Mouse (Mus musculus) thymus, postnatal 0 days (tissue): ENCODE data around the gene Pigr. TPM values are rescaled to one million over a fixed set of nuclear protein-coding genes. Genes with fewer than 3 reads are reported as not detected.
A peak's percentile ranks its signal among the peaks of the same experiment; 100 is the strongest.

Experiments used
- DNase-seq: peaks from one replicate; pipeline ENCODE4 v3.0.0-alpha.2; 2015; ENCODE audit warnings: low spot score
- polyA plus RNA-seq: library from polyadenylated mRNA; unstranded; fragments of >200 nt; fragmentation: Nextera tagmentation; extraction: Ambion mirVana; gene quantifications from 2 replicates; pipeline ENCODE4 v1.2.1, GENCODE M21; 2015

The Pigr gene
- polyA plus RNA-seq, 1 experiment from 2014 or later = 0.31 TPM

DNA sequence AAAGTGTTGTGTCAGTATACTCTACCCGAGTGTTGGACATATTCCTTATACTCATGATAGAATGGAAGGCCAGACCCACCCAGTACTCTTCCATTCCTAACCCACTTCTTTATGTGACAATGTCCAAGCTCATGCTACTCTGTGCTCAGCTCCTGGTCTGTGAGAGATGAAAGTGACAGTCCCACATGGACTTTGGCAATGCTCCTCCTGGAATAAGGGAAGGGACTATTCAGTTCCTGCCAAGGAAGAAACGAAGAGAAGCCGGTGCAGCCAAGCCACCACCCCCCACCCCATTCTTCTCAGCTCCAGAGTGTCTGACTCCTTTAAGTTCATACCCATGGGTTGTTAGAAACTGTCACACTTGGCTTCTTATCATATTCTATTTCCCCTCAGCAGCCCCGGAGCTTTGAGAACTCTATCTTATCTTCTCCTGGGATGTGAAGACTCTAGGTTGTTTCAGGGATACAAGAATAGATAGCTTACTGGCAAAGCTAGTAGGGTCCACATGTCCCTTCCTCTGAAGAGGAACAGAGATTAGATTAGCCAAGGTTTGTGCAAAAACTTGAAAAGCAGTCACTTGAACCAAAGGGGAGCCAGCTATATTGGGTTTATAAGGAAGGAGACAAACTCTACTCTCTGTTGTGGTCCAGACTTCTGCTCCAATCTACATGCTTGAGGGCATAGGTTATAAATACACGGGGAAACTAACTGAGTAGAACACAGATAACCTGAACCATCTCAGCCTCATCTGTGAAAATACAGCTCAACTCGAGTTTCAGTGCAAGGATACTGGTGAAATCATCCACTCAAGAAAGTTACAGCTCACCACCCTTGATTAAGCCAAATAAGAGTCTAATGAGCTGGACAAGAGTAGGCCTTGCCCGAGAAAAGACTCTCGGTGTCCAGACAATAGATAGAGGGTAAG lies 3.7 kb downstream of the Pigr start:
- DNase-seq = no peak

DNA sequence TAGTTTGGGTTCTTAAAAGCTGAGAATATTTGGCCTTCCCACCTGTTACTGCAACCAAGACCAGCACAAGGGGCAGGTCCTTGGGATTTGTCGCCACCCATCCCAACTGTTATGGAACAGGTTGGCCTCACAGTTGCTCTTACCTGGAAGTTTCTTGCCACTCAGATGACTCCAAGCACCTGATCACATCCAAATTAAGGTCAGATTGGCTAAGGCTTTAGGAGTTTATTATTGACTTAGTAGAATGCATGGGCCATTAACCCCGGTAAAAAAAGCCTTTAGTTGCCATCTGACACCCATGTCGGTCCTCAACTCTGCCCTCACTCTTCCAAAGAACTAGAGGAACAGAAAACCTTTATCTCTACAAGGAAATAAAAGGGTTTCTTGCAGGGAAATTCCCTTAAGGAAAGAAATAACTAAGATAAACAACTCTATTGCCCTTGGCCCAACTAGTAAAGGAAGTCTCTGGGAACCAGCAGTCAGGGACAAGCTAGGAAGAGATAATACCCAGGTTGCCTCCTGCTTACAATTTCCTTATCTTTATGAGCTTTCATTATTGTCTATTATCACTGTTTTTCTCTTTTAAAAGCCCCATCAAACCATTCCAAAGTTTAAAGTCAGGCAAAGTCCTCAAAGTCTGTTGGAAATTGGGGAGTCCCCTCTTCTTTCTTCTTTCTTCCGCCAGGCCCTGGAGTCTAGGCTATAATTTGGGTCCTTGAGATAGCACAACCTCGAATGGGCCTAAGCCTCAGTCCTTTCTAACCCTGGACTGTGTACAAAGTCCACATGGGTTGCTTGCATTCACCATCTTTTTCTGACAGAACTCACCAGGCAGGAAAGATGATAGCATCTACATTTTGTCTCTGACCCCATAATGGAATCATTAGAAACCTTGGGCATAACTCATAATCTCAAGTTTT lies 6.0 kb downstream of the Pigr start:
- DNase-seq = no peak

DNA sequence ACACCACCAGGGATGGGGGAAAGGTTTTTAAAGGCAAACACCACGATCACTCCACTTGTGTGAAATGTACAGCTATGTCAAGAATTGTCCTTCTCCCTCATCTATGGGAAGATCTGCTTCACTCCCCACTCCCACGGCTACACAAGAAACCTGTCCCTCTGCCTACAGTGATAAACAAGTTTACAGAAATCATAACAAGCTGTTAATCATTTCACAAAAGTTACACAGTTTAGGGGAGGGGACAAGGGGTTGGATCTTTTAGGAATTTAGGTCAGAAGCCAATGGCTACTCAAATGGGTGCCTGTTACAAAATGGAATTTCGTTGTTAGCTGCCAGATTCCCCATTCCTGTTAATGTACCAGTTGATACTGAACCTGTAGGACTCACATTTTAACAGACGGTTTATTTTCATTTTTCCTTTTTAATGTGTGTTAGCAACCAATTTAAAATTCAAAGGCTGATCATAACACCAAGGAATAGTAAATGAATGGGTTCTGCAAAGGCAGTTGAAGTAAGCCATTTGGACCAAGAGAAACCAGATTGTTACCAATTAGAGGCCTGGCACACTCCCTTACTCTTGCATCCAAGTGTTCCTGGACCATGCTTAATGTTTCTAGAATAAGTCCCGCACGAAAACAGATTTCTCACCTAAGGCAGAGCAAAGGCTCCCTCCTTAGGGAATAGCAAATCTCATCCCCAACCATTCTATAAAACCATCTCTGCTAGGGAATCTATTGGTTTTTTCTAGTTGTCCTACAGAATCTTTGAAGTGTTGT lies 8.9 kb downstream of the Pigr start:
- no peak for DNase-seq

DNA sequence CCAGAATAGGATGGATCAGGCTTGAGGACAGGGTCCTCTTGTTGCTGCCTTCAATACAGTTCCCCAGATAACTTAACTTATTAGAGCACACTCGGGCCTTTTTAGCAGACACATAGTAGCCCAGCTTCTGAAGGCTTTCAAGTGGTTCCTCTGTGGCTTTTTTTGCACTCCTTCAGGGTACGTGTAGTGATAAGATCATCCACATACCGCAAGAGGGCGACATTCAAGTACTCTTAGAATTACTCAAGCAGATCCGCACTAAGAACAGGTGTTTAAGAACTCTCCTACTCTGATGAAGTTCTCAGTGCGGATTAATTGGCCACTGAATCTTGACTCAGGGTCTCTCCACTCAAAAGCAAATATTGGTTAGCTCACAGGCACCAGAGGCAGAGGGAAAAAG lies 11.8 kb downstream of the Pigr start:
- DNase-seq = peak; percentile 83

DNA sequence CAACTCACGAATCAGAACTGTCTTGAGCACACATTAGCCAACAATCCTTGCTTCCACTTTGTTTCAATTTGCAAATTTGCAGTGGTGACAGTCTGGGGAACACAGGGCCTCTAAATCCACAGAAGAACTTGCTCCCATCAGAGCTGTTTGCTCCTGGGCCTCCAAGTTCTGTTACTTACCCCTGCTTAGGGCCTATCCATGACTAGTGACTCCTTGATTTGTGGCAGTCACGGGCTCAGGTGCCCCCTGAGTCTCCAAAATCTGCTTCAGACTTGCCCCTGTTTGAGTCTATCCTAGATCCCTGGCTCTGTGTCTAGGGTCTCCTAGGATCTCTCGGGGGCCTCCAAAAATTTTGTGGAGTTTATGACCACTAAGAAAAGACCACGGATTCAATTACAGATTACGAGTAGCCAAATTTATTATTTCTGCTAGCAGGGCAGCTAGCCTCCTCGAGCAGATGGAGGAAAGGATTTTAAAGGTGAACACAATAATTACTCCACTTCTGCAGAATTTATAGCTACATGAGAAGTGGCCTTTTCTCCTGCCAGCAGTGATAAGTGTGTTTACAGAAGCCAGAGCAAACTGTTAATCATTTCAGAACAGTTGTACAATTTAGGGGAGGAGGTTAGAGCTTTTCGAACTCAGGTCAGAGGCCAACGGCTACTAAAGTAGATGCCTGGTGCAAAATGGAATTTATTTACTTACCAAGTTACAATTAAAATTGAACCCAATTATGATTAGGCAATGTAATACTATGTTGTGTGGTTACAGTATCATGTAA lies 14.3 kb downstream of the Pigr start:
- DNase-seq = no peak

DNA sequence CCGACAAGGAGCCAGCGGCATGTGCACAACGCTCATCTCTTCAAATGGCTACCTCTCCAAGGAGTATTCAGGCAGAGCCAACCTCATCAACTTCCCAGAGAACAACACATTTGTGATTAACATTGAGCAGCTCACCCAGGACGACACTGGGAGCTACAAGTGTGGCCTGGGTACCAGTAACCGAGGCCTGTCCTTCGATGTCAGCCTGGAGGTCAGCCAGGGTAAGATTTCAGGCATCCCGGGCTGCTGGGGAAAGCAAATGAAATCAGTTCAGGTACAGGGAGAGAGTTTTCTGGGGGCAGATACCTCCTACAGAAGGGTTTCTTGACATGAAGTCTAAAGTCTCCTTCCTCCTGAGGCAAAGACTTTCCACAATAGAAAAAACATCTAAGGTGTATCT lies 15.1 kb downstream of the Pigr start:
- DNase-seq = no peak

DNA sequence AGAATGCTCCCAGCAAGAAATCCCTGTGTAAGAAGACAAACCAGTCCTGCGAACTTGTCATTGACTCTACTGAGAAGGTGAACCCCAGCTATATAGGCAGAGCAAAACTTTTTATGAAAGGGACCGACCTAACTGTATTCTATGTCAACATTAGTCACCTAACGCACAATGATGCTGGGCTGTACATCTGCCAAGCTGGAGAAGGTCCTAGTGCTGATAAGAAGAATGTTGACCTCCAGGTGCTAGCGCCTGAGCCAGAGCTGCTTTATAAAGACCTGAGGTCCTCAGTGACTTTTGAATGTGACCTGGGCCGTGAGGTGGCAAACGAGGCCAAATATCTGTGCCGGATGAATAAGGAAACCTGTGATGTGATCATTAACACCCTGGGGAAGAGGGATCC lies 18.0 kb downstream of the Pigr start:
- DNase-seq = no peak

DNA sequence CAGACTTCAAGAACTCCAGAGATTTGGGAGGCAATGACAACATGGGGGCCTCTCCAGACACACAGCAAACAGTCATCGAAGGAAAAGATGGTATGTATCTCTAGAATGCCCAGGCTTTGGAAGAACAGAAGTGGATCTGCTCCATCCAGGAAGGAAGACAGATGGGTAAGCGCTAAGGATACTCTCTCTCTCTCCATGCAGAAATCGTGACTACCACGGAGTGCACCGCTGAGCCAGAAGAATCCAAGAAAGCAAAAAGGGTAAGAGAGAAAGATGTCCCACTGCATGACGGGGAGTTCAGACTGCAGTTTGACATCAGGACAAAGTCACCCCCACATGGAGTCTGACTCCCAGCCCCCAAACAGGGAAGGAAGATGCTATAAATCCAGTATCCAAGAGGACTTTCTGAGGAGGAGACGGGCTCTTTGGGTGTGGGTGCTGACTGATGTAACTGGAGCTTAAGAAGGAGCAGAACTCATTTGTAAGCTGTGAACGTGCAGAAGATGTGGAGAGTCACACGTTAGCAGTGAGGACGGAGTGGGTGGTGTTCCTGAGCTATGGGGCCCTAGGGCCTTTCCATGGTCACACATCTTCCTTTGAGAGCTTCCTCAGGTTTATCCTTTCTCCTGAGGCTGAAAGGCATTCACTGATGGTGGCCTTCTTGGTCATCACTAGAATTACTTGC lies 23.2 kb downstream of the Pigr start:
- DNase-seq = no peak

DNA sequence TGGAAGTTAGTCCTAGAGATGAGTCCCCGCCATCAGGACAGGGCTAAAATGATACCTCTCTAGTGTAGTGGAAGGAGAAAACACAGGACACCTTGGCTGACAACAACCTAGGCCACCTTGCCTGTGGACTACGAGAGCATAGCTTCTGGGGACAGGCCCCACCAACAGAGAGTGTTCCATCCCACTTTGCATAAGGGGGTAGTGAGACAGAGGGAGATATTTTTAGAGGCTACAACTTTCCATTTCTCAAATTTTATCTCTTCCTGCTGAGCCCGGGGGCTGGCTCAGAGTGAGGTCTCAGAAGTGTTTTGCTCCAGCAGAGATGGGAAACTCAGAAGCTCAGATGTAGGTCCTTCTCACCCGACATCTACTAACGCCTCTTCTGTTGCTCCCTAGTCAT lies 23.9 kb downstream of the Pigr start:
- no peak for DNase-seq

DNA sequence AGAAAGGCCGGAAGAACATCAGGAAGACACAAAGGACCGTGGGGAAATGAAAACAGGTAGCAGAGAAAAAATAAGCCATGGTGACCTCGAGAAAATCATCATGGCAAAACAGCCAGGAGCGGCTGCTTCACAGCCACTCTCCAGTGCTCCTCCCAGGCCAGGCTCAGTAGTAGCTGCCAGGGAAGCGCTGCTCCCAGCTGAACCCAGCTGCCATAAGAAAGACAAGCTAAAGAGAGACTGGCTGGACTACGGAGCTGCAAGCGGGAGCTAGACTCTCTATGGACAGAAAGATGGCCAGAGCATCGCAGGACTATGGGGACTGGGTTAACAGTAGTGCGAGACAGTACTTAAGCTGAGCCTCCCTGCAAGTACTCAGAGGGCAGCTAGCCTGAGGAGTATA lies 28.3 kb downstream of the Pigr start:
- no peak for DNase-seq

DNA sequence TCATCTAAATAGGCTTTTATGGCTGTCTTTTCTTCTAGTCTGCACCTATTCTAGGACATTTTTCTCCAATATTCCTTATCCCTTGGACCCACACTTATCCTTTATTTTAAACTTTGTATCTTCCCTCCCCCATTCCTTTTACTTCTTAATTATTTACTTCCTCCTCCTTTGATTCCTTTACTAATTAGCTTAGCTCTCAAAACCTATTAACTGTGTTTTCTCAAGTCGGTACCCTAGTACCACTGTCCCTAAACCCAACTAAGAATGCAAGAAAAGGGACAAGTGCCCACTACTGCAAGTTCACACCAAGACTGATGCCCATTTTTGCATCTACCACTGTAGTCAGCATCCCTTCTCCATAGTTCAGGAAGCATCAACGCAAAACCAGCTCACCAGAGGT lies 29.2 kb downstream of the Pigr start:
- DNase-seq = no peak

DNA sequence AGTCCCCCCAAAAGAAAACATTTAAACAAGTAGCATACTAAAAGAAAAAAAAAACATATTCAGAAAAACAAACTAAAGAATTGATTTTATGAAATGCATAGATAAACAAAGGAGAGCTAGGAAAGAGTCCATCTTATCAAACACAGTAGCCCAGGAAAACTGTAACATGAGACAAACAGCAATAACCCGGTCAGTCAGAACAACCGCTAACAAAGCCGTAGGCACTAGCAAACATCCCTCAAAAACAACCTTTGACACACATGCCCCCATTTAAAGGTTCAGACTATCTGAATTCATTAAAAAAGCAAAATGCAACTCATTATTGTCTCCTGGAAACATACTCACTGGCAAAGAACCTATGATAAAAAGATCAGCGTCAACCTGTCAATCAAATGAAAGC lies 31.0 kb downstream of the Pigr start:
- no peak for DNase-seq

DNA sequence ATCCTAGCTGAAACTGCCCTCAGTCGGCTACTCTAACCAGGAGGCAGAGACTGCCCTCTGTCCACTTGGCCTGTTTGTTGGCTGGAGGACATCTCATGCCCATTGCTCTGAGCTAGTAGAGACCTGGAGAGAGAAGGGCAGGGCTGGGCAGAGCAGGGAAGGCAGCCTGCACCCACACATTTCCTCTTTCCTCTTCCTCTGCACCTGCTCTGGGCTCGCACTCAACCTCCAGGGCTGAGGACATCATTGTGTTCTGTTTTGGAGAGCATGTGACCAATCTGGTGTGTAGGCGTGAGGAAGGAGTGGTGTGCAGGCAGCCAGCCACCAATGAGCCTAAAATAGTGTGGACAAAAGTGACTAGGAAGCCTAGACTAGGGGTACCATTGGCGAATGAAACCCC lies 37.8 kb downstream of the Pigr start:
- DNase-seq = peak; percentile 36

DNA sequence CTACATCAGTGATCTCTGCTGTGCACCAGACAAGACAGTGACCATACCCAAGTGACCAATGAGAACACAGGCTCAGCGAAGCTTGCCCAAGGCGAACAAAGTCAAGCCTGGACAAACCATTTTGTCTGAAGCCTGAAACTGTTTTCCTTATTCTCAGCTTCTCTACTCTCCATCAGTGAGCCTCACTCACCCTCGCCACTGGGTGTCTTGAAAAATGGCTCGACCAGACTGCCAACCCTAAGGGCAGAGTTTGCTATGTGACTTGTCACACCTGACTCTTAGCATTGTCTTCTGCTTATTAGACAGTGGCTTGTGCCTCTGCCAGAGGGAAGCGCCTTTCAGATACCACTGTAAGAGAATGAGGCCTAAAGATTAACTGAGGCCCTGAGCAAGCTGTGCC lies 38.3 kb downstream of the Pigr start:
- no peak for DNase-seq

DNA sequence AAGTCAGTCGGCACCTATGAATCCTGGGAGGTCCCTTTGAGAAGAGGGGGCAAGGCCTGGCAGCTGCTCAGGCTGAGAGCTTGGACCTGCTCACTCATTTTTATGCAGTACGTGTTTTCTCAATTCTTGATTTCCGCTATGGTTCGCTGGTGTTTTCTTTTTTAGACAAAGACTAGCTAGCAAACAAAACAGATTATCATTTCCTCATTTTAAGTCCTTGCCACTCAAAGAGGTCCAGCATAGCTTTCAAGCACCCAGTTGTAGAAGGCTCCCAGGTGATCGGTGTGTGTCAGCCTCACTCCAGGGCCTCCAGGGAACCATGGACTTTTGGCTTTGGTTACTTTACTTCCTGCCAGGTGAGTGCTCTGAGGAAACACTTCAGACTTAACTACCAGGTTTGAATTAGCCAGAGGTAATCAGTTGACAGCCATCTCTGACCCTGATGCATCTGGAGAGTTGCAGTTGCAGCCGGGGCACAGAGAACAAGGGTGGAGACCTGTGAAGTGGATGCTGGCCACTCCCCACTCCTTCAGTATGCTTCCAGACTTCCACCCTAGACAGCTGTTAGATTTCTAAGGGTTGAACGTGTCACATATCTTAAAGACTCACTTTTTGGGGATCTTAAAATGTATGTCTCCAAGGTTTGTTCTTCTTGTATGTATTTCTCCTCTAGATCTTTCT lies 39.2 kb downstream of the Pigr start, which contains the start of gene Fcmr:
Gene Fcmr (plus strand): TSS at position 129 of the 681 bp plus-strand sequence.
- DNase-seq = no peak

DNA sequence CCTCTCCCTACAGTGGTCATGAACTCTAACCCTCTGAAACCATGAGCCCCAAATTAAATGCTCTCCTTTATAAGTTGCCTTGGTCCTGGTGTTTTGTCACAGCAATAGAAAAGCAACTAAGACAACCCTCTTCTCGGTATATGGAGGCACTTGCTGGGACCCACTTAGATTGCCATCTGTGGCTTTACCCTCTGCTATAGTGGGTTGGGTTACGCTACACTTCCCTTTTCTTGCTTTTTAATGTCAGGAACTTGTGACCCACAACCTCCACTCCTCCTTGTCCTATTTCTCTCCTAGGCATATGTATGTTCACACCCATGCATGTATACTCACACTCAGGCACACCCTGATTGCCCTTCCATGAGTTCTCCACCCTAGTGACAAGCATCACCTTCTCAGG lies 46.4 kb downstream of the Pigr start:
- no peak for DNase-seq

DNA sequence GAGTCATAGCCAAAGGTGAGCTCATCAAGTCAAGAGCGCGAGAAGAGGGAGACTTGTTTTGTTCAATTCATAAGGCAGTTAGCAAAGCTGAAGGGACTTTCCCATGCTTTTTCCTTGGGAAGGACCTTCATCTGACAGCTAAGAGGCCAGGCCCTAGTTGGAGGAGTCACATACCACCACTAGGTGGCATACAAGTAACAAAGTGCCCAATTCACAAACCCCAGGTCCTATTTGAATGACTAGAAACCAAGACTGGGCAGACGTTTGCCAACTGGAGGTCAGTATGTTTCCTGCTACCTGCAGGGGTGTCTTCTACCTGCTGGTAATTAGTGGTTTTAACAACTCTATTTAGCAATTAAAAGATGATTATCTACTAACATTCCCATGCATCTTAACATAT lies 48.7 kb downstream of the Pigr start:
- DNase-seq = peak; percentile 26

DNA sequence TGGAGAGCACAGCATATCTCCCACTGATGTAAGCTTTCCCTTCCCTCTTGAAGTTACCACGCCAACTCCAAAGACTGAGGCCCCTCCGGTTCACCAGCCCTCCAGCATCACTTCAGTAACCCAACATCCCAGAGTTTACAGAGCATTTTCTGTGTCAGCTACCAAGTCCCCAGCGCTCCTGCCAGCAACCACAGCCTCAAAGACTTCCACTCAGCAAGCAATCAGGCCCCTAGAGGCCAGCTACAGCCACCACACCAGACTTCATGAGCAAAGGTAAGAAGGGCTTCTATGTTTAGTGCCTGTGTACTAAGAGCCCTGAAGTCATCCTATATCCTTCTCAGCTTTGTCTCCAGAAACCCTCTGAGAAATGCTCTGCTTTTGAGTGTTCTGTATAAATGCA lies 49.4 kb downstream of the Pigr start:
- no peak for DNase-seq

DNA sequence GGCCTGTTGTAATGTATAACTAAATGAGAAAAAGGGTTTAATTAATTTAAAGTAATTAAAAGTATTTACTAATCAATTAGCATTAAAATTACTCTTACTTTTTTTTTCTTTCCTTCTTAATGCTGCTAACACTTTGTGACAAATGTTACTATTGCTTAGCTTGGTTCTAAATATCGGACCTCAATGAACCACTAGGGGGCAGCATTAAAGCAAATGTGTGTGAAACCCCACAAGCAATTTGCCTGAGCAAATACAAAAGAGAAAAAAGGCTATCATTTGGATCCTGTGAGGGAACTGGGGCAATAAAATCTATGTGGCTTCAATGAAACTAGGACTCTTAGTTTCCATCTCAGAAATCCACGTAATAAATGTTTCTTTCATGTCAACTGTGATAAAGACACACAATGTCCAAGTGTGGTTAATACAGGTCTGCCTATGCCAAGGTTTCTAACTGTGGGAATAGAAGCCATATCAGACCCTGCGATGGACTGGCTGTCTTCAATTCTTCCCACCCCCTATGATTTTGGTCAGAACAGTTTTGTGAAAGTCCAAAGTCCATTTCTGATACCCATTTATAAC lies 50.5 kb downstream of the Pigr start:
- DNase-seq = peak; percentile 78
